Mouse (Mus musculus) adrenal gland, adult 2 months (tissue): ENCODE measurements around the gene Atg10. TPM values are rescaled to one million over a fixed set of nuclear protein-coding genes. Genes with fewer than 3 reads are reported as not detected.

Source experiments
- polyA plus RNA-seq: library from polyadenylated mRNA; depleted of rRNA; stranded (reverse); fragments of >200 nt; gene quantifications from 2 replicates; pipeline ENCODE4 v1.2.3, GENCODE M21; 2012; rRNA removed
- total RNA-seq, 2 experiments: library from RNA; stranded (reverse); gene quantifications; 2 replicates each; pipeline ENCODE4 v1.2.3; 2021

Atg10 gene
- total and polyA plus RNA-seq, 3 experiments: 0.37 to 20.2 (median 17.7) TPM

Other genes with a start within 250 kb of the Atg10 start
- 10 to 100 TPM; 23.8 to 41.2 TPM for gene Ssbp2, start 236.3 kb upstream of the Atg10 start, total RNA-seq
- gene Ssbp2, start 236.3 kb upstream of the Atg10 start, polyA plus RNA-seq: 3.9 and 5.5 TPM in 2 replicates